Mouse (Mus musculus): ENCODE data around the gene Zfp14. TPM values are rescaled to one million over a fixed set of nuclear protein-coding genes. Genes with fewer than 3 reads are reported as not detected.

Gene Zfp14
- polyA plus RNA-seq, 1 experiment from 2014 or later, result 10.9 TPM

DNA sequence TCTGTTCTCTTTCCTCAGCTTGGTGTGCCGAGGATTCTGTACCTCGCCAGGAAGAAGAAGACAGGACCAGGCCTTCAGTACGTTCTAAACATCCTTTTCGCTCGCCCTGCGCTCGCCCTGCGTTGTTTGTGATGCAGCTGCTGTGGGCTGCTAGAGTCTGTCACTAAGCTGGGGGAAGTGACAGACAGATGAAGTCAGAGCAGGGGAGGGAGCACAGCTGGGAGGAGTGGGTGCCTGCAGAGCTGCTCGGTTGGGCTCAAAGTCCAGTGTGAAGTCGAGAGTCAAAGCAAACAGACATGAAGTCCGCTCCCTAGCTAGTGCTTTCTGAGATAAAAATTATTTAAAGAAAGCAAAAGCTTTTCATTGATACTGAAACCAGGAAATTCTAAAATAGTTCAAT is 62.1 kb downstream of the Zfp14 start:
- Histone ChIP-seq H3K27me3 (ENCODE audit: control insufficient read depth, insufficient read depth, low read length) (no peaks in the 10 kb centered on the region), H3K27ac (no peak overlapping the region), H3K4me2 (replicated peaks) (no peak overlapping the region), H3K36me3 (replicated peaks; ENCODE audit: control insufficient read depth, insufficient read depth) (peaks cover 65% of the 10 kb centered on the region), H3K4me3 (replicated peaks; ENCODE audit: low read length) (no peak overlapping the region), H3K4me1 (replicated peaks; ENCODE audit: control insufficient read depth, insufficient read depth, low read length) (peaks cover 10% of the 10 kb centered on the region; the same call in 1 of the 2 replicates), H3K9ac (no peak overlapping the region), H3K9me3 (ENCODE audit: control insufficient read depth, low read length) (no peaks in the 10 kb centered on the region)
- DNase-seq (ENCODE audit: low spot score) (no peak), ATAC-seq (ENCODE audit: low FRiP score) (no peak)
- 93% methylated on average over 11 of the region's 11 CpGs for WGBS

GRCm38 (mm10) chr7:29987551-29987950 is 63.6 kb downstream of the Zfp14 start:
- WGBS, result 92% methylated on average over 5 of the region's 5 CpGs
- ATAC-seq (ENCODE audit: low FRiP score) (no peak), DNase-seq (ENCODE audit: low spot score) (no peak)
- Histone ChIP-seq H3K4me1 (replicated peaks; ENCODE audit: control insufficient read depth, insufficient read depth, low read length) (peaks cover 15% of the 10 kb centered on the region), H3K36me3 (replicated peaks; ENCODE audit: control insufficient read depth, insufficient read depth) (peaks cover 54% of the 10 kb centered on the region), H3K9ac (no peak overlapping the region), H3K27ac (no peak overlapping the region), H3K9me3 (ENCODE audit: control insufficient read depth, low read length) (no peaks in the 10 kb centered on the region), H3K4me2 (replicated peaks) (no peak overlapping the region), H3K27me3 (ENCODE audit: control insufficient read depth, insufficient read depth, low read length) (no peaks in the 10 kb centered on the region), H3K4me3 (replicated peaks; ENCODE audit: low read length) (no peak overlapping the region)

Small RNA genes within 50 kb of the gene (microRNA-seq; reads per million reads assigned to microRNA genes)
- gene Gm23368, result not detected

Other genes starting within 250 kb of the Zfp14 start
- gene Zfp790, start 235.3 kb downstream of the Zfp14 start, polyA plus RNA-seq (2014; fragmentation: Nextera tagmentation; extraction: Ambion mirVana), result 29.4 and 31.5 TPM in 2 replicates
- gene Zfp940, start 197.7 kb downstream of the Zfp14 start, polyA plus RNA-seq (2014; fragmentation: Nextera tagmentation; extraction: Ambion mirVana), result 12.6 and 16.1 TPM in 2 replicates
- gene Zfp420, start 191.4 kb downstream of the Zfp14 start, polyA plus RNA-seq (2014; fragmentation: Nextera tagmentation; extraction: Ambion mirVana), result 21.7 and 23.6 TPM in 2 replicates
- 17.5 and 18.7 TPM in 2 replicates for gene Zfp27, start 144.8 kb downstream of the Zfp14 start, polyA plus RNA-seq (2014; fragmentation: Nextera tagmentation; extraction: Ambion mirVana)
- gene Zfp383, start 143.2 kb downstream of the Zfp14 start, polyA plus RNA-seq (2014; fragmentation: Nextera tagmentation; extraction: Ambion mirVana), result 7.8 and 8.4 TPM in 2 replicates
- gene Zfp74, start 97.3 kb downstream of the Zfp14 start, polyA plus RNA-seq (2014; fragmentation: Nextera tagmentation; extraction: Ambion mirVana), result 17.7 and 23.0 TPM in 2 replicates
- 4.3 and 4.5 TPM in 2 replicates for gene Zfp568, start 67.4 kb downstream of the Zfp14 start, polyA plus RNA-seq (2014; fragmentation: Nextera tagmentation; extraction: Ambion mirVana)
- 10.3 and 12.2 TPM in 2 replicates for gene Zfp82, start 21.5 kb upstream of the Zfp14 start, polyA plus RNA-seq (2014; fragmentation: Nextera tagmentation; extraction: Ambion mirVana)
- 0.96 and 2.2 TPM in 2 replicates for gene Gm26920, start 39.0 kb upstream of the Zfp14 start, polyA plus RNA-seq (2014; fragmentation: Nextera tagmentation; extraction: Ambion mirVana)
- 14.3 and 15.0 TPM in 2 replicates for gene Zfp566, start 39.1 kb upstream of the Zfp14 start, polyA plus RNA-seq (2014; fragmentation: Nextera tagmentation; extraction: Ambion mirVana)
- 88.6 and 97.8 TPM in 2 replicates for gene Zfp260, start 43.4 kb upstream of the Zfp14 start, polyA plus RNA-seq (2014; fragmentation: Nextera tagmentation; extraction: Ambion mirVana)
- gene Zfp382, start 70.6 kb upstream of the Zfp14 start, polyA plus RNA-seq (2014; fragmentation: Nextera tagmentation; extraction: Ambion mirVana), result 14.6 and 15.5 TPM in 2 replicates
- 13.2 and 14.0 TPM in 2 replicates for gene Zfp146, start 118.4 kb upstream of the Zfp14 start, polyA plus RNA-seq (2014; fragmentation: Nextera tagmentation; extraction: Ambion mirVana)
- 6.0 and 6.9 TPM in 2 replicates for gene Cox7a1, start 132.8 kb upstream of the Zfp14 start, polyA plus RNA-seq (2014; fragmentation: Nextera tagmentation; extraction: Ambion mirVana)
- gene Capns1, start 147.4 kb upstream of the Zfp14 start, polyA plus RNA-seq (2014; fragmentation: Nextera tagmentation; extraction: Ambion mirVana), result 62.0 and 70.7 TPM in 2 replicates
- gene Polr2i, start 180.6 kb upstream of the Zfp14 start, polyA plus RNA-seq (2014; fragmentation: Nextera tagmentation; extraction: Ambion mirVana), result 179 and 199 TPM in 2 replicates
- gene Tbcb, start 180.9 kb upstream of the Zfp14 start, polyA plus RNA-seq (2014; fragmentation: Nextera tagmentation; extraction: Ambion mirVana), result 390 and 397 TPM in 2 replicates
- not detected in 2 replicates for gene Ovol3, start 184.3 kb upstream of the Zfp14 start, polyA plus RNA-seq (2014; fragmentation: Nextera tagmentation; extraction: Ambion mirVana)
- gene Thap8, start 228.7 kb upstream of the Zfp14 start, polyA plus RNA-seq (2014; fragmentation: Nextera tagmentation; extraction: Ambion mirVana), result 0.16 and 0.43 TPM in 2 replicates
- gene Wdr62, start 229.0 kb upstream of the Zfp14 start, polyA plus RNA-seq (2014; fragmentation: Nextera tagmentation; extraction: Ambion mirVana), result 5.7 and 5.9 TPM in 2 replicates
- 123 and 146 TPM in 2 replicates for gene Clip3, start 240.3 kb upstream of the Zfp14 start, polyA plus RNA-seq (2014; fragmentation: Nextera tagmentation; extraction: Ambion mirVana)

Measured in hindbrain, embryonic 14.5 days (tissue).